8 mouse cellular contexts compared by ENCODE assay signal in genomic region chr1:13789318-13790085, GRCm38 (mm10).
DNase-seq lines count a peak whose midpoint lies in the region; ATAC-seq and TF ChIP-seq lines count a peak whose summit lies in the region.

No protein-coding gene starts in this region.

- H3K9ac ChIP-seq in embryonic facial prominence, embryonic 11.5 days (replicated peaks; ENCODE audit: low read length) = no peak overlapping the region
- H3K9ac ChIP-seq in kidney, embryonic 14.5 days (ENCODE audit: low read depth, low read length) = no peak overlapping the region
- no peak overlapping the region for H3K9ac ChIP-seq in limb, embryonic 14.5 days (ENCODE audit: low read depth, low read length, severe bottlenecking)

- ATAC-seq in embryonic facial prominence, embryonic 11.5 days (replicated peaks; ENCODE audit: insufficient number of reproducible peaks, low FRiP score, low TSS enrichment, low read depth) = 0 out of 2 replicates have a peak, but pooled peaks have one; percentile 67
- peak; percentile 64; the same call in 1 of the 2 replicates for ATAC-seq in kidney, embryonic 14.5 days (ENCODE audit: low FRiP score, low TSS enrichment)
- ATAC-seq in limb, embryonic 14.5 days (ENCODE audit: low FRiP score, low read depth) = peak; percentile 77

- no peak for TF ChIP-seq POLR2A in limb, embryonic 14.5 days (IDR thresholded peaks at IDR 0.05; ENCODE audit: borderline replicate concordance, extremely low read depth, insufficient read depth, insufficient read length)

- peak; percentile 87 for DNase-seq in 3T3-L1 (ENCODE audit: low read depth, low spot score)
- DNase-seq in adrenal gland, postnatal 14 days = peak; percentile 79
- peak; percentile 89 for DNase-seq in embryonic facial prominence, embryonic 11.5 days (ENCODE audit: low spot score)
- peak; percentile 36 for DNase-seq in heart, adult 8-10 months (ENCODE audit: low spot score)
- DNase-seq in limb, embryonic 14.5 days (ENCODE audit: low spot score) = peak; percentile 81
- peak; percentile 5 to 68 for DNase-seq in natural killer cell, adult 2 months (ENCODE audit: low spot score in 2 of 2)
- peak; percentile 85 for DNase-seq in splenic B cell, adult 2 months (ENCODE audit: low read depth, low spot score)

- WGBS in embryonic facial prominence, embryonic 11.5 days = 32% methylated on average over 13 of the region's 13 CpGs
- WGBS in kidney, embryonic 14.5 days = 26% methylated on average over 13 of the region's 13 CpGs
- WGBS in limb, embryonic 14.5 days = 39% methylated on average over 13 of the region's 13 CpGs

- no peaks in the 10 kb centered on the region for H3K27me3 ChIP-seq in embryonic facial prominence, embryonic 11.5 days (ENCODE audit: control insufficient read depth, insufficient read depth, low read length)
- no peaks in the 10 kb centered on the region for H3K27me3 ChIP-seq in kidney, embryonic 14.5 days (ENCODE audit: control insufficient read depth, insufficient read depth, low read length)
- H3K27me3 ChIP-seq in limb, embryonic 14.5 days (ENCODE audit: control insufficient read depth, insufficient read depth, low read length) = no peaks in the 10 kb centered on the region
- H3K27me3 ChIP-seq in splenic B cell, adult 2 months (ENCODE audit: control insufficient read depth, insufficient read depth, low read length, poor library complexity, severe bottlenecking) = no peaks in the 10 kb centered on the region

- H3K4me2 ChIP-seq in embryonic facial prominence, embryonic 11.5 days (ENCODE audit: low read depth, low read length) = no peak overlapping the region
- H3K4me2 ChIP-seq in kidney, embryonic 14.5 days (replicated peaks; ENCODE audit: low read depth, low read length) = peak overlapping the region; percentile 29; the same call in 1 of the 2 replicates
- H3K4me2 ChIP-seq in limb, embryonic 14.5 days (replicated peaks; ENCODE audit: low read depth, low read length, severe bottlenecking) = no peak overlapping the region; the same call in 1 of the 2 replicates

- H3K4me1 ChIP-seq in embryonic facial prominence, embryonic 11.5 days (ENCODE audit: control insufficient read depth, insufficient read depth, low read length) = no peaks in the 10 kb centered on the region
- H3K4me1 ChIP-seq in kidney, embryonic 14.5 days (ENCODE audit: control insufficient read depth, insufficient read depth, low read length) = no peaks in the 10 kb centered on the region
- no peaks in the 10 kb centered on the region for H3K4me1 ChIP-seq in limb, embryonic 14.5 days (ENCODE audit: control insufficient read depth, insufficient read depth, low read length)

- H3K36me3 ChIP-seq in embryonic facial prominence, embryonic 11.5 days (replicated peaks; ENCODE audit: control insufficient read depth, insufficient read depth, low read depth, low read length) = no peaks in the 10 kb centered on the region
- no peaks in the 10 kb centered on the region for H3K36me3 ChIP-seq in kidney, embryonic 14.5 days (ENCODE audit: control insufficient read depth, insufficient read depth, low read length)
- no peaks in the 10 kb centered on the region for H3K36me3 ChIP-seq in limb, embryonic 14.5 days (ENCODE audit: control insufficient read depth, insufficient read depth, low read length)
- no peaks in the 10 kb centered on the region for H3K36me3 ChIP-seq in splenic B cell, adult 2 months (ENCODE audit: control insufficient read depth, insufficient read depth, low read length, poor library complexity, severe bottlenecking)

- no peak overlapping the region for H3K4me3 ChIP-seq in embryonic facial prominence, embryonic 11.5 days (ENCODE audit: low read depth, low read length)
- no peak overlapping the region for H3K4me3 ChIP-seq in kidney, embryonic 14.5 days (ENCODE audit: low read length)
- H3K4me3 ChIP-seq in limb, embryonic 14.5 days (replicated peaks; ENCODE audit: low read length) = no peak overlapping the region

- peaks cover 3% of the 10 kb centered on the region; the same call in 1 of the 2 replicates for H3K9me3 ChIP-seq in embryonic facial prominence, embryonic 11.5 days (replicated peaks; ENCODE audit: control insufficient read depth, low read length)
- H3K9me3 ChIP-seq in kidney, embryonic 14.5 days (ENCODE audit: control insufficient read depth, low read length) = peaks cover 10% of the 10 kb centered on the region
- peaks cover 14% of the 10 kb centered on the region; the same call in 1 of the 2 replicates for H3K9me3 ChIP-seq in limb, embryonic 14.5 days (ENCODE audit: control insufficient read depth, low read length)

- H3K27ac ChIP-seq in embryonic facial prominence, embryonic 11.5 days (replicated peaks; ENCODE audit: low read depth, low read length) = no peak overlapping the region
- H3K27ac ChIP-seq in kidney, embryonic 14.5 days (ENCODE audit: low read depth, low read length) = no peak overlapping the region
- H3K27ac ChIP-seq in limb, embryonic 14.5 days (replicated peaks; ENCODE audit: low read depth, low read length) = no peak overlapping the region

Comparison
In these comparisons a context has a peak if more than half of its experiments do, and no peak if none do; other contexts are left out.
1. DNase-seq: peak in every context shown above with its lines; median percentile 89 in embryonic facial prominence, embryonic 11.5 days; 87 in 3T3-L1; 85 in splenic B cell, adult 2 months; 81 in limb, embryonic 14.5 days; 79 in adrenal gland, postnatal 14 days; 36 in natural killer cell, adult 2 months; 36 in heart, adult 8-10 months.